Mouse (Mus musculus) brain, embryonic 14.5 days (tissue): ENCODE results near the gene Hivep1.

Experiments
- CTCF ChIP-seq: fragments of 200-500 bp; IDR thresholded peaks from 2 replicates; pipeline ENCODE4 v1.5.1; 2012; ENCODE audit warnings: inconsistent platforms, mild to moderate bottlenecking, moderate library complexity, borderline replicate concordance; ENCODE audit not compliant: insufficient read depth, insufficient read length; ENCODE audit errors: extremely low read depth
- POLR2A ChIP-seq: fragments of 200-500 bp; IDR thresholded peaks from 2 replicates; pipeline ENCODE4 v1.6.1; 2012; ENCODE audit warnings: mild to moderate bottlenecking, inconsistent platforms, borderline replicate concordance; ENCODE audit not compliant: poor library complexity, insufficient read depth, insufficient read length, severe bottlenecking; ENCODE audit errors: extremely low read depth

DNA sequence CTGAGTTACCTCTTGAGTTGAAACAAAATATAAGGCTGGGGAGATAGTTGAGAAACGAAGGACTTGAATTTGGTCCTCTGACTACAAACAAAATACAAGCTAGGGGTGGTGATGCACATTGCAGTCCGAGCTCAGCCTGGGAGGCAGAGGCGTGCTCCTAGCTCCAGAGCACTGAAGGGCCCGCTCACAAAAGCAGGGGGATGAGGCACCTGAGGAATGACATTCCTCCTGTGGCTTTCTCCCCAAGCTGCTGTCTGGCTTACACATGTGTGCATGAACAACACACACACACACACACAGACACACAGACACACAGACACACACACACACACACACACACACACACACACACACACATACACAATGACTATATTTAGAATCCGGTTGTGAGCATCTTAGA lies 60.9 kb downstream of the Hivep1 start:
- TF ChIP-seq CTCF (no peak), POLR2A (no peak)
